ENCODE assay signal across 9 mouse cellular contexts in genomic region chr7:111049652-111050421, GRCm38 (mm10). TPM values are rescaled to one million over a fixed set of nuclear protein-coding genes. Genes with fewer than 3 reads are reported as not detected.
DNase-seq lines count a peak whose midpoint lies in the region; ATAC-seq and TF ChIP-seq lines count a peak whose summit lies in the region.
"Had no signal": no experiment of that assay in that cellular context is flagged by ENCODE, and none has a peak within 500 bp of the region (broad histone marks: within the 10 kb centered on the region; RNA-seq: fewer than 3 reads in every experiment).

No protein-coding gene starts in this region.

- 58% methylated on average over 6 of the region's 6 CpGs for WGBS in embryonic facial prominence, embryonic 14.5 days
- 66% methylated on average over 6 of the region's 6 CpGs for whole genome bisulfite sequencing in liver, embryonic 14.5 days (ENCODE audit: insufficient replicate concordance)

- no peak for ATAC-seq in embryonic facial prominence, embryonic 14.5 days (ENCODE audit: low read depth)
- ATAC-seq in liver, embryonic 14.5 days (ENCODE audit: insufficient read depth): no peak

- TF ChIP-seq EP300 in liver, embryonic 14.5 days (IDR thresholded peaks at IDR 0.05; ENCODE audit: low read depth): no peak

- TF ChIP-seq CTCF in liver, embryonic 14.5 days (IDR thresholded peaks at IDR 0.05; ENCODE audit: low read depth): peak; percentile 88

- H3K27ac ChIP-seq in embryonic facial prominence, embryonic 14.5 days (replicated peaks; ENCODE audit: low read depth, low read length): no peak overlapping the region
- no peak overlapping the region for H3K27ac ChIP-seq in liver, embryonic 14.5 days
- H3K27ac ChIP-seq: neural tube, embryonic 13.5 days had no signal

- H3K4me3 ChIP-seq in embryonic facial prominence, embryonic 14.5 days (ENCODE audit: low read depth, low read length): no peak overlapping the region
- H3K4me3 ChIP-seq in liver, embryonic 14.5 days (ENCODE audit: insufficient read depth in 1 of 2, low read depth in 2 of 2, low read length in 2 of 2): no peak overlapping the region
- H3K4me3 ChIP-seq: neural tube, embryonic 13.5 days had no signal

- H3K4me2 ChIP-seq in embryonic facial prominence, embryonic 14.5 days (ENCODE audit: low read depth, low read length): no peak overlapping the region
- no peak overlapping the region for H3K4me2 ChIP-seq in liver, embryonic 14.5 days (ENCODE audit: low read depth)
- H3K4me2 ChIP-seq: neural tube, embryonic 13.5 days had no signal

- H3K9me3 ChIP-seq in embryonic facial prominence, embryonic 14.5 days (ENCODE audit: control insufficient read depth, low read length): no peaks in the 10 kb centered on the region
- H3K9me3 ChIP-seq in liver, embryonic 14.5 days (ENCODE audit: control insufficient read depth, low read length): no peaks in the 10 kb centered on the region
- H3K9me3 ChIP-seq: neural tube, embryonic 13.5 days had no signal

- H3K27me3 ChIP-seq in embryonic facial prominence, embryonic 14.5 days (replicated peaks; ENCODE audit: control insufficient read depth, insufficient read depth, low read length): no peaks in the 10 kb centered on the region
- no peaks in the 10 kb centered on the region for H3K27me3 ChIP-seq in liver, embryonic 14.5 days (ENCODE audit: control insufficient read depth, insufficient read depth, low read length)
- H3K27me3 ChIP-seq: neural tube, embryonic 13.5 days had no signal

- H3K4me1 ChIP-seq in embryonic facial prominence, embryonic 14.5 days (ENCODE audit: control insufficient read depth, insufficient read depth, low read length): no peaks in the 10 kb centered on the region
- no peaks in the 10 kb centered on the region for H3K4me1 ChIP-seq in liver, embryonic 14.5 days (replicated peaks; ENCODE audit: control insufficient read depth in 2 of 2, insufficient read depth in 2 of 2, low read length in 1 of 2)
- H3K4me1 ChIP-seq: neural tube, embryonic 13.5 days had no signal

- DNase-seq in layer of hippocampus, adult 11-12 months (ENCODE audit: low spot score): peak; percentile 67
- no peak for DNase-seq in layer of hippocampus, adult 9-10 months (ENCODE audit: low spot score)
- peak; percentile 85 for DNase-seq in adrenal gland, postnatal 10 days
- DNase-seq in embryonic facial prominence, embryonic 14.5 days (ENCODE audit: low spot score): peak; percentile 69
- peak; percentile 76 for DNase-seq in kidney, adult 18-20 months
- DNase-seq in liver, embryonic 14.5 days (ENCODE audit: low read depth in 3 of 3, low spot score in 3 of 3): peak; percentile 35 to 52 (median 42)
- DNase-seq in retina, postnatal 7 days (ENCODE audit: low read depth, low spot score): peak; percentile 55
- peak; percentile 37 for DNase-seq in urinary bladder, adult 2 months (ENCODE audit: low spot score)

- no peak overlapping the region for H3K9ac ChIP-seq in embryonic facial prominence, embryonic 14.5 days (ENCODE audit: low read depth, low read length)
- no peak overlapping the region for H3K9ac ChIP-seq in liver, embryonic 14.5 days (replicated peaks)
- H3K9ac ChIP-seq: neural tube, embryonic 13.5 days had no signal

- peaks cover 99% of the 10 kb centered on the region for H3K36me3 ChIP-seq in embryonic facial prominence, embryonic 14.5 days (ENCODE audit: control insufficient read depth, insufficient read depth, low read length)
- H3K36me3 ChIP-seq in liver, embryonic 14.5 days (replicated peaks; ENCODE audit: control insufficient read depth, insufficient read depth, low read depth): peaks cover 41% of the 10 kb centered on the region

RNA-seq across cellular contexts. Expression of gene Ctr9, which starts 21.1 kb away (rescaled TPM):
- total RNA-seq in adrenal gland, postnatal 10 days (2021): 10 to 100 TPM; 42.2 to 46.0 TPM
- 59.4 and 62.7 TPM in 2 replicates for polyA plus RNA-seq in embryonic facial prominence, embryonic 14.5 days (2014; fragmentation: Nextera tagmentation; extraction: Ambion mirVana)
- polyA plus RNA-seq in liver, embryonic 14.5 days (2012; rRNA removed): 7.0 and 12.7 TPM in 2 replicates
- 20.2 and 22.4 TPM in 2 replicates for polyA plus RNA-seq in liver, embryonic 14.5 days (2014; fragmentation: Nextera tagmentation; extraction: Ambion mirVana)
- polyA plus RNA-seq in urinary bladder, adult 2 months (2012; rRNA removed): 31.3 and 33.1 TPM in 2 replicates

RNA-seq across cellular contexts. Expression of gene Eif4g2, which starts 33.0 kb away (rescaled TPM):
- 100 to 1,000 TPM; 860 to 869 TPM for total RNA-seq in adrenal gland, postnatal 10 days (2021)
- 913 and 918 TPM in 2 replicates for polyA plus RNA-seq in embryonic facial prominence, embryonic 14.5 days (2014; fragmentation: Nextera tagmentation; extraction: Ambion mirVana)
- 63.6 and 135 TPM in 2 replicates for polyA plus RNA-seq in liver, embryonic 14.5 days (2012; rRNA removed)
- polyA plus RNA-seq in liver, embryonic 14.5 days (2014; fragmentation: Nextera tagmentation; extraction: Ambion mirVana): 464 and 494 TPM in 2 replicates
- polyA plus RNA-seq in urinary bladder, adult 2 months (2012; rRNA removed): 383 and 397 TPM in 2 replicates
